Mouse (Mus musculus): ENCODE data around the gene Hoxc4. TPM values are rescaled to one million over a fixed set of nuclear protein-coding genes. Genes with fewer than 3 reads are reported as not detected.
A peak's percentile ranks its signal among the peaks of the same experiment; 100 is the strongest.

The Hoxc4 gene
- total RNA-seq (2014; rRNA removed; ENCODE audit: low replicate concordance) = not detected in 2 replicates
- polyA plus RNA-seq (2015; fragmentation: Nextera tagmentation; extraction: Ambion mirVana) = 0.16 TPM in 1 of 2 replicates, not detected in the other

DNA sequence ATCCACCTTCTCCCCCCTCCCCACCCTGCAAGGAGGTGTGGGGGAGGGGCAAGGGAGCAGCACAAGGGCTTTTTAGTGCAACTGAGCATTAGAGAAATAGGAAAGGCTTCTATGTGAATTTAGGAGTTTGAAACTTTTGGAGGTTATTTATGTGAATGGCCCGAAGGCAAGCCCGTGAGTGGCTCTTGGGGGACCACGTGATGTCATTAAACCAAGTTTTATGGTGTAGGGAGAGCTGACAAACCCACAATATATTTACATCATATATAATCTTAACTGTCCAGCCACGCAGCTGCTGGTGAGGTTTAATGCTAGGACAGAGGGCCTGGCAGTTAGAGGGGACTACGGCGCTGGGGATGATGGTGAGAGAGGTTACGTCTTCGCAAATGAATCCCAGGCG is at the start of gene Hoxc4:
Hoxc4 (plus strand) TSS at position 299 of the 400 bp plus-strand sequence.
- Histone ChIP-seq H3K27ac (ENCODE audit: low read depth) (no peak within 1 kb of the TSS), H3K4me1 (ENCODE audit: control insufficient read depth, insufficient read depth) (no peaks in the 10 kb centered on the region), H3K4me2 (ENCODE audit: low read depth, low read length) (no peak within 1 kb of the TSS), H3K4me3 (ENCODE audit: low read depth, low read length) (no peak within 1 kb of the TSS), H3K9me3 (replicated peaks; ENCODE audit: control insufficient read depth, low read length) (no peaks in the 10 kb centered on the region), H3K27me3 (ENCODE audit: control insufficient read depth, insufficient read depth, low read length) (peaks cover 100% of the 10 kb centered on the region), H3K36me3 (replicated peaks; ENCODE audit: control insufficient read depth, insufficient read depth, low read length) (no peaks in the 10 kb centered on the region), H3K9ac (replicated peaks; ENCODE audit: low read depth, low read length) (no peak within 1 kb of the TSS)
- TF ChIP-seq CTCF (IDR thresholded peaks at IDR 0.05; ENCODE audit: low read depth) (no peak), EP300 (IDR thresholded peaks at IDR 0.05; ENCODE audit: low read depth) (no peak)
- 17% methylated on average over 9 of the region's 9 CpGs for WGBS
- ATAC-seq (ENCODE audit: insufficient read depth, low read depth) = no peak
- DNase-seq (ENCODE audit: low spot score) = no peak

GRCm38 (mm10) chr15:102969296-102969695 is 49.4 kb upstream of the Hoxc4 start:
- Histone ChIP-seq H3K36me3 (replicated peaks; ENCODE audit: control insufficient read depth, insufficient read depth, low read length) (no peaks in the 10 kb centered on the region), H3K9me3 (replicated peaks; ENCODE audit: control insufficient read depth, low read length) (no peaks in the 10 kb centered on the region), H3K4me2 (ENCODE audit: low read depth, low read length) (no peak overlapping the region), H3K9ac (replicated peaks; ENCODE audit: low read depth, low read length) (no peak overlapping the region), H3K27ac (ENCODE audit: low read depth) (no peak overlapping the region), H3K4me3 (ENCODE audit: low read depth, low read length) (no peak overlapping the region), H3K4me1 (ENCODE audit: control insufficient read depth, insufficient read depth) (no peaks in the 10 kb centered on the region), H3K27me3 (ENCODE audit: control insufficient read depth, insufficient read depth, low read length) (peaks cover 100% of the 10 kb centered on the region)
- TF ChIP-seq CTCF (IDR thresholded peaks at IDR 0.05; ENCODE audit: low read depth) = no peak
- 23% methylated on average over 1 of the region's 1 CpGs for WGBS
- DNase-seq (ENCODE audit: low spot score) (no peak), ATAC-seq (ENCODE audit: insufficient read depth, low read depth) (no peak)

- ATAC-seq (ENCODE audit: insufficient read depth, low read depth) (no peak), DNase-seq (ENCODE audit: low spot score) (no peak)
- Histone ChIP-seq H3K4me3 (ENCODE audit: low read depth, low read length) (no peak overlapping the region), H3K36me3 (replicated peaks; ENCODE audit: control insufficient read depth, insufficient read depth, low read length) (no peaks in the 10 kb centered on the region), H3K9ac (replicated peaks; ENCODE audit: low read depth, low read length) (no peak overlapping the region), H3K4me1 (ENCODE audit: control insufficient read depth, insufficient read depth) (no peaks in the 10 kb centered on the region), H3K4me2 (ENCODE audit: low read depth, low read length) (no peak overlapping the region), H3K27ac (ENCODE audit: low read depth) (no peak overlapping the region), H3K27me3 (ENCODE audit: control insufficient read depth, insufficient read depth, low read length) (peaks cover 100% of the 10 kb centered on the region), H3K9me3 (replicated peaks; ENCODE audit: control insufficient read depth, low read length) (no peaks in the 10 kb centered on the region)
- TF ChIP-seq CTCF (IDR thresholded peaks at IDR 0.05; ENCODE audit: low read depth) (0 out of 2 replicates have a peak, but pooled peaks have one; percentile 4), EP300 (IDR thresholded peaks at IDR 0.05; ENCODE audit: low read depth) (no peak)
- 5% methylated on average over 12 of the region's 12 CpGs for WGBS
Measured at GRCm38 (mm10) chr15:102970740-102971139, 48.0 kb upstream of the Hoxc4 start.

- Histone ChIP-seq H3K4me3 (ENCODE audit: low read depth, low read length) (no peak overlapping the region), H3K27me3 (ENCODE audit: control insufficient read depth, insufficient read depth, low read length) (peaks cover 100% of the 10 kb centered on the region), H3K9me3 (replicated peaks; ENCODE audit: control insufficient read depth, low read length) (no peaks in the 10 kb centered on the region), H3K36me3 (replicated peaks; ENCODE audit: control insufficient read depth, insufficient read depth, low read length) (no peaks in the 10 kb centered on the region), H3K4me1 (ENCODE audit: control insufficient read depth, insufficient read depth) (peaks cover 4% of the 10 kb centered on the region; the same call in 1 of the 2 replicates), H3K4me2 (ENCODE audit: low read depth, low read length) (no peak overlapping the region), H3K27ac (ENCODE audit: low read depth) (no peak overlapping the region), H3K9ac (replicated peaks; ENCODE audit: low read depth, low read length) (no peak overlapping the region)
- TF ChIP-seq EP300 (IDR thresholded peaks at IDR 0.05; ENCODE audit: low read depth) = no peak
- TF ChIP-seq CTCF (IDR thresholded peaks at IDR 0.05; ENCODE audit: low read depth) = no peak
- ATAC-seq (ENCODE audit: insufficient read depth, low read depth) (no peak), DNase-seq (ENCODE audit: low spot score) (no peak)
- under 1% methylated on average over 21 of the region's 21 CpGs for WGBS
Measured at GRCm38 (mm10) chr15:102972254-102972653, 46.5 kb upstream of the Hoxc4 start.

DNA sequence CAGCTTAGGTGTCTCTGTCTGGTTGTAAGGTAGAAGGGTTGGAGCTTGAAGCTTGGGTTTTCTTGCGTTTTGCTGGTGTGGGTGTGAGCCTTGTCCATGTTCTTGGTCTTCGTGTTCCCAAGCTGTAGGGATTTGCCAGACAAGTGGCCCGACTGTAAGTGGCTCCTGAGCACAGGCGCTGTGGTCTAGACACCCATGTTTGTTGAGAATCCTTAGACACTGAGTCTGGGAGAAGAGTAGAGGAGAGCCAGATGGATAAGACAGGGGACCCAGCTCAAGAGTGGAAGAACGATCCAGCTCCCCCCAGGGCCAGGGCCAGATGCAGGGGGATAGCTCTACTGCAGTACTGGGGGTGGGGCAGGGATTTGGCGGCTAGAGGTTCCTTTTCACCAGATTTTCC is 46.0 kb upstream of the Hoxc4 start:
- DNase-seq (ENCODE audit: low spot score) (no peak), ATAC-seq (ENCODE audit: insufficient read depth, low read depth) (no peak)
- H3K4me2 ChIP-seq (ENCODE audit: low read depth, low read length) = no peak overlapping the region
- H3K9ac ChIP-seq (replicated peaks; ENCODE audit: low read depth, low read length) = no peak overlapping the region
- no peak overlapping the region for H3K4me3 ChIP-seq (ENCODE audit: low read depth, low read length)
- H3K27me3 ChIP-seq (ENCODE audit: control insufficient read depth, insufficient read depth, low read length) = peaks cover 100% of the 10 kb centered on the region
- H3K36me3 ChIP-seq (replicated peaks; ENCODE audit: control insufficient read depth, insufficient read depth, low read length) = no peaks in the 10 kb centered on the region
- H3K27ac ChIP-seq (ENCODE audit: low read depth) = no peak overlapping the region
- TF ChIP-seq EP300 (IDR thresholded peaks at IDR 0.05; ENCODE audit: low read depth) (no peak), CTCF (IDR thresholded peaks at IDR 0.05; ENCODE audit: low read depth) (no peak)
- peaks cover 5% of the 10 kb centered on the region; the same call in 1 of the 2 replicates for H3K4me1 ChIP-seq (ENCODE audit: control insufficient read depth, insufficient read depth)
- H3K9me3 ChIP-seq (replicated peaks; ENCODE audit: control insufficient read depth, low read length) = no peaks in the 10 kb centered on the region
- 2% methylated on average over 6 of the region's 6 CpGs for WGBS

- no peak overlapping the region for H3K4me2 ChIP-seq (ENCODE audit: low read depth, low read length)
- TF ChIP-seq CTCF (IDR thresholded peaks at IDR 0.05; ENCODE audit: low read depth) = no peak
- no peak for TF ChIP-seq EP300 (IDR thresholded peaks at IDR 0.05; ENCODE audit: low read depth)
- peaks cover 5% of the 10 kb centered on the region; the same call in 1 of the 2 replicates for H3K4me1 ChIP-seq (ENCODE audit: control insufficient read depth, insufficient read depth)
- H3K9ac ChIP-seq (replicated peaks; ENCODE audit: low read depth, low read length) = no peak overlapping the region
- no peaks in the 10 kb centered on the region for H3K36me3 ChIP-seq (replicated peaks; ENCODE audit: control insufficient read depth, insufficient read depth, low read length)
- H3K4me3 ChIP-seq (ENCODE audit: low read depth, low read length) = no peak overlapping the region
- 5% methylated on average over 7 of the region's 7 CpGs for WGBS
- DNase-seq (ENCODE audit: low spot score) (no peak), ATAC-seq (ENCODE audit: insufficient read depth, low read depth) (no peak)
- H3K27me3 ChIP-seq (ENCODE audit: control insufficient read depth, insufficient read depth, low read length) = peaks cover 100% of the 10 kb centered on the region
- no peaks in the 10 kb centered on the region for H3K9me3 ChIP-seq (replicated peaks; ENCODE audit: control insufficient read depth, low read length)
- no peak overlapping the region for H3K27ac ChIP-seq (ENCODE audit: low read depth)
Measured at GRCm38 (mm10) chr15:102975034-102975433, 43.7 kb upstream of the Hoxc4 start.
